Mouse (Mus musculus) CD4-positive, CD25-positive, alpha-beta regulatory T cell, adult 9 weeks (primary cell): ENCODE measurements around the gene Slc1a5. TPM values are rescaled to one million over a fixed set of nuclear protein-coding genes. Genes with fewer than 3 reads are reported as not detected.

Experiments
- polyA plus RNA-seq: library from polyadenylated mRNA; unstranded; fragments of 100-300 nt; shearing (Covaris generic); gene quantifications from one replicate; pipeline ENCODE4 v1.2.1, GENCODE M21; 2017

Slc1a5 gene
- 56.6 TPM for polyA plus RNA-seq

GRCm38 (mm10) chr7:16780825-16781554 is at the start of gene Slc1a5:
Gene Slc1a5, plus strand, starts transcription at chr7:16781340.

DNA sequence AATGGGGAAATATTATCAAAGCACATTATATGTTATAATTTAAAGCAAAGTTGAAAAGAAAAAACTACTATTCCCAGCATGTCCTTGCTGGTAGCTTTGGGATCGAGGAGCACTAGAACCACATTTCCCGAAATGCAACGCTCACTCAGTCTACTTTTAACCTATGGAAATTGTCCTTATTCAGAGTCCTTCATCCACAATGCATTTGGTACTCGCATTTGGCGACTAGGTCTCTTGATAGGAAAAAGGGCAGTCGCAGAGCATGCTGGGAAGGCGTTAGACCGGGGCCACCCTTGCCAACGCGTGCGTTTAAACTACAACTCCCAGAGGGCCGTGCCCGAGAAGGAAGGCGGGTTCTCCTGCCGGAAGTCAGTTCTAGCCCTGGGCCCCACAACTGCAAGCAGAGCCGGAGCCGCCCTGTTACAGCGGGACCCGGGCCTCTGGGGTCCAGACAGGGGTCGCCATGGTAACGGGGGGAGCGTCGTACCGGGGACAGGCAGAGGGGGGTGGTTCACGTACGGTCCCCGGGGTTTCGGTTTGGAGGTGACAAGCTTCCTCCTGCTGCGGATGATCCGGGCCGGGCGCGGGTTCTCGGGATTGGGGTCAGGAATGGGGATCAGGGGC is 43.0 kb upstream of the Slc1a5 start, which contains the start of gene Ap2s1:
Ap2s1 (plus strand) TSS at position 338 of the 624 bp plus-strand sequence.

GRCm38 (mm10) chr7:16815351-16815941 is 34.3 kb downstream of the Slc1a5 start, which contains the start of gene Strn4:
Gene Strn4, plus strand, starts transcription at chr7:16815889.

DNA sequence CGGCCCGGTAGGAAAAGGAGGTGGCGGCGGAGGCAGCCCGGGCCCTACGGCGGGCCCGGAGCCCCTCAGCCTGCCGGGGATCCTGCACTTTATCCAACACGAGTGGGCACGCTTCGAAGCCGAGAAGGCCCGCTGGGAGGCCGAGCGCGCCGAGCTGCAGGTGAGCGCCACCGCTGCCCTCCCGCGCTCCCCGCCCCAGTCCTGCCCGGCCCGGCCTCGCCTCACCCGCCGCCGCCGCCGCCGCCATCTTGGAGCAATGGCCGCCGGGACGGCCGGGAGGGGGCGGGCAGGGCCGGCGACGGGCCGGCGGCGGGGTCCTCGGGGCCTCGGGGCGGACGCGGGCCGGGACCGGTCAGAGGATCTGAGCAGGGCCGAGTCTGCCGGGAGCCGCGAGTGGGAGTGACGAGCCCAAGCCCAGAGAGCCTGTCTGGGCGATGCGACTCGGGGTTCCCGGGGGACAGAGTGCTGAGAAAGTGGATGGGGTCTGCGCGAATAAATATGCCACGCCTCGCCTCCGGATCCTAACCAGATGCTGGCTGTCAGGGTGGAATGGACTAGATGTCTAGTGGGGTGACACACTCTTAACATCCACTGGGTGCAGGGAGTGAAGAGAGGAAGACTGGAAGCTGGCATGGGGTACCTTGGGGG is 35.5 kb downstream of the Slc1a5 start, which contains the start of gene Fkrp:
Fkrp (minus strand) TSS at position 258 of the 648 bp plus-strand sequence.

DNA sequence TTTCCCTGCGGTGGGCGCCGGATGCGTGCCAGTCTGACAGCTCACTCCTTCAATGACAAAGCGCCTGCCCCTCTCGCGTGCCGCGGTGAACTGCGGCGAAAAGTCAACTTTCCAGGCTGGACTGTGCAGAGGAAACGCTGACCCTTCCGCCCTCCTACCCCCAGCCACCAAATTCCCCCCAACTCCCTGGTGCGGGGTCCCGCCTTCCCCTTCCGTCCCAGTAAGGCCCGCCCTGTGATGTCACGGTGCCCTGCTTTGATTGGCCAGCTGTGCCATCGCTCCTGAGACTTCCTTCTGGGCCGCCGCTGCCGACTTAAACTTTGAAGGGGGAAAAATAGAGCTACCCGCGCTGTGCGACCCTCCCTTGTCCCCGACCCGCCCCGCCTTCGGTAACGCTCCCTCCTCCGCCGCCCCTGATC is 61.5 kb downstream of the Slc1a5 start, which contains the start of gene Prkd2:
Prkd2 (plus strand) TSS at position 258 of the 419 bp plus-strand sequence.

Other genes starting within 250 kb of the Slc1a5 start
- gene Arhgap35, start 166.3 kb upstream of the Slc1a5 start, polyA plus RNA-seq, result 3.4 TPM
- gene Ceacam15, start 105.6 kb upstream of the Slc1a5 start, polyA plus RNA-seq, result 1.4 TPM
- gene Ceacam9, start 59.4 kb upstream of the Slc1a5 start, polyA plus RNA-seq, result not detected
- 236 TPM for gene Ap2s1, start 42.9 kb upstream of the Slc1a5 start, polyA plus RNA-seq
- gene Strn4, start 34.5 kb downstream of the Slc1a5 start, polyA plus RNA-seq, result 14.1 TPM
- 3.7 TPM for gene Fkrp, start 35.4 kb downstream of the Slc1a5 start, polyA plus RNA-seq
- 247 TPM for gene Prkd2, start 61.6 kb downstream of the Slc1a5 start, polyA plus RNA-seq
- gene Dact3, start 94.0 kb downstream of the Slc1a5 start, polyA plus RNA-seq, result not detected
- not detected for gene Gng8, start 110.4 kb downstream of the Slc1a5 start, polyA plus RNA-seq
- gene Ptgir, start 125.2 kb downstream of the Slc1a5 start, polyA plus RNA-seq, result 7.3 TPM
- gene Calm3, start 142.8 kb downstream of the Slc1a5 start, polyA plus RNA-seq, result 73.4 TPM
- not detected for gene Pnmal2, start 163.3 kb downstream of the Slc1a5 start, polyA plus RNA-seq
- gene Pnmal1, start 178.3 kb downstream of the Slc1a5 start, polyA plus RNA-seq, result not detected
- 4.1 TPM for gene Gm42372, start 201.7 kb downstream of the Slc1a5 start, polyA plus RNA-seq
- 0.05 TPM for gene Ccdc8, start 211.4 kb downstream of the Slc1a5 start, polyA plus RNA-seq
- gene Ppp5c, start 246.6 kb downstream of the Slc1a5 start, polyA plus RNA-seq, result 120 TPM